Comparison of ENCODE assay signal across 8 mouse cellular contexts in the genomic region with DNA sequence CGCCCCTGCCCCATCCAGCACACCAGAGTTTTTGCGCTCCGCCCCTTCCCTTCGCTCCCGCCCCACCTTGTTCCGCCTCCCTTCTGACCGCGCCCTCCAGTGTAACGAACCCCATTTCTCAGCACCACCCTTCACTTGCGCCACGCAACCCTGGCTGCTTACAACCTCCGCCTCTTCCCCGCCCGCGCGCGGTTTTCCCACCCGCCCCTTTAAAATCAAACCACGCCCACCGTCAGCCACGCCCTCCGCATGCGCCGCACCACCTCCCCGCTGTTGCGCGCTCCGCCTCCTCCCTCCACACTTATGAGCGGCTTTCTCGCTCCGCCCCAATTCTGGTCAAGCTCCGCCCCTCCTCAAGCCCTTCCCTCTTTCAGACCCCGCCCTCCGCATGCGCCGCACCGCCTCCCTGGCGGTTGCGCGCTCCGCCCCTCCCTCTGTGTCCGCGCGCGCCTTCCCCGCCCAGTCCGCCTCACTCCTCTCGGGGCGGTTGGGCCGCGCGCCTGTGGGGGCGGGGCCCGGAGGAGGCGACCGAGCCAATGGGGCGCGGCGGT. TPM values are rescaled to one million over a fixed set of nuclear protein-coding genes. Genes with fewer than 3 reads are reported as not detected.
DNase-seq lines count a peak whose midpoint lies in the region; ATAC-seq lines count a peak whose summit lies in the region.

Gene Vkorc1l1, plus strand, starts transcription at position 476 of the 551 bp plus-strand sequence.

- ATAC-seq in inflammation-experienced regulatory T-cells, adult 6 months, result peak; percentile 90
- peak; percentile 94 for ATAC-seq in megakaryocyte-erythroid progenitor cell, adult 5-6 weeks (replicated peaks; ENCODE audit: low FRiP score, low TSS enrichment, poor library complexity, severe bottlenecking)

- intact Hi-C loops in gastrocnemius, postnatal 14 days (cut with DNase I; ENCODE audit: low total_unique reads), result no loop called here
- intact Hi-C loops in left cerebral cortex, postnatal 10 days (cut with DNase I), result no loop called here

- peak; percentile 99 to 100 for DNase-seq in adrenal gland, adult (ENCODE audit: inconsistent age in 2 of 2, low spot score in 1 of 2)
- DNase-seq in embryo, embryonic 10.5 days (ENCODE audit: low spot score), result peak; percentile 99
- DNase-seq in gastrocnemius, postnatal 14 days, result peak; percentile 99
- peak; percentile 97 to 98 for DNase-seq in left cerebral cortex, postnatal 10 days (ENCODE audit: extremely low spot score in 1 of 2, low spot score in 2 of 2)
- peak; percentile 97 for DNase-seq in right cerebral cortex, postnatal 25 days
- peak; percentile 98 to 100 for DNase-seq in urinary bladder, postnatal 4 days (ENCODE audit: low spot score in 2 of 2)

RNA-seq across cellular contexts. Expression of gene Vkorc1l1, which starts in this region (rescaled TPM):
- 10 to 100 TPM; 16.2 to 17.4 TPM for total RNA-seq in gastrocnemius, postnatal 14 days (2021)
- polyA plus RNA-seq in inflammation-experienced regulatory T-cells, adult 6 months (2017; shearing (Covaris generic)), result 1 to 10 TPM; 3.5 to 4.8 (median 4.4) TPM
- total RNA-seq in left cerebral cortex, postnatal 10 days (2021), result 10 to 100 TPM; 49.8 to 58.2 TPM
- 60.1 and 75.7 TPM in 2 replicates for total RNA-seq in megakaryocyte-erythroid progenitor cell, adult 5-6 weeks (2014; fragmentation: Nextera tagmentation)
- total RNA-seq in megakaryocyte-erythroid progenitor cell, adult 5-6 weeks (2017), result 61.7 and 81.5 TPM in 2 replicates

Comparison
In these comparisons a context has a peak if more than half of its experiments do, and no peak if none do; other contexts are left out.
1. Peak in every context shown above with its lines: DNase-seq and ATAC-seq.